ENCODE assay signal across 28 mouse cellular contexts in the genomic region with DNA sequence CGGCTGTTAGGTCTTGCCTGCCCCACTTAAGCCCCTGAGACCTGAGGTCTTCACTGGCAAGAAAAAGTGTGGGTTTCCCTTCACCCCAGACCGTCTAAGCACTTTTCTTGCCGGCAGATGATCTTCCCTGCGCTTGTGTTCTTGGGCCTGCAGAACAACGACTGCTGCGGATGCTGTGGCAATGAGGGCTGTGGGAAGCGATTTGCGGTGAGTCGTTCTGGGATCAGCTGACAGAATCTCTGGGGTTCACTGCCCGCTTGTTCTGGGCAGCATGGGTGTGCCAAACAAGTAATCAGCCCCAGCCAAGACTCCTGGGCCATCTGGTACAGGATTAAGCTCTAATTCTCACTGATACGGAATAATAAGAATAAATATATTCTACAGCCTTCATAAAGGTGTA. TPM values are rescaled to one million over a fixed set of nuclear protein-coding genes. Genes with fewer than 3 reads are reported as not detected.
DNase-seq lines count a peak whose midpoint lies in the region; ATAC-seq lines count a peak whose summit lies in the region.
"Had no signal": no experiment of that assay in that cellular context is flagged by ENCODE, and none has a peak within 500 bp of the region (broad histone marks: within the 10 kb centered on the region; RNA-seq: fewer than 3 reads in every experiment).

No protein-coding gene starts in this region.

- H3K9me3 ChIP-seq in erythroblast, embryonic 14.5 days (ENCODE audit: control insufficient read depth, low read length) = no peaks in the 10 kb centered on the region
- H3K9me3 ChIP-seq in liver, embryonic 12.5 days (replicated peaks) = no peaks in the 10 kb centered on the region
- no peaks in the 10 kb centered on the region for H3K9me3 ChIP-seq in liver, embryonic 11.5 days (ENCODE audit: control insufficient read depth, low read length)
- no peaks in the 10 kb centered on the region for H3K9me3 ChIP-seq in liver, embryonic 15.5 days (replicated peaks)
- H3K9me3 ChIP-seq: embryonic facial prominence, embryonic 10.5 days; heart, embryonic 15.5 days; hindbrain, embryonic 15.5 days; limb, embryonic 10.5 days; midbrain, embryonic 10.5 days; neural tube, embryonic 15.5 days had no signal

- H3K4me2 ChIP-seq in liver, embryonic 12.5 days = peak overlapping the region; percentile 27
- no peak overlapping the region for H3K4me2 ChIP-seq in liver, embryonic 11.5 days
- peak overlapping the region; percentile 42 for H3K4me2 ChIP-seq in liver, embryonic 15.5 days
- H3K4me2 ChIP-seq: heart, embryonic 15.5 days; hindbrain, embryonic 15.5 days; neural tube, embryonic 15.5 days had no signal

- H3K4me3 ChIP-seq in erythroblast, embryonic 14.5 days (replicated peaks) = peak overlapping the region; percentile 28
- no peak overlapping the region for H3K4me3 ChIP-seq in liver, embryonic 12.5 days
- no peak overlapping the region for H3K4me3 ChIP-seq in liver, embryonic 11.5 days (ENCODE audit: low read depth, low read length)
- H3K4me3 ChIP-seq in liver, embryonic 15.5 days (replicated peaks) = peak overlapping the region; percentile 31
- H3K4me3 ChIP-seq: embryonic facial prominence, embryonic 10.5 days; heart, embryonic 15.5 days; hindbrain, embryonic 15.5 days; left cerebral cortex, adult 2 months; limb, embryonic 10.5 days; midbrain, embryonic 10.5 days; neural tube, embryonic 15.5 days had no signal

- no peak overlapping the region for H3K27ac ChIP-seq in liver, embryonic 12.5 days
- H3K27ac ChIP-seq in liver, embryonic 11.5 days (ENCODE audit: low read depth, low read length) = no peak overlapping the region
- 0 out of 2 replicates have a peak overlapping the region, but pooled peaks have one; percentile 9 for H3K27ac ChIP-seq in liver, embryonic 15.5 days (replicated peaks)
- H3K27ac ChIP-seq: embryonic facial prominence, embryonic 10.5 days; hindbrain, embryonic 15.5 days; kidney, postnatal 0 days; left cerebral cortex, adult 2 months; limb, embryonic 10.5 days; midbrain, embryonic 10.5 days; neural tube, embryonic 15.5 days had no signal

- no peaks in the 10 kb centered on the region for H3K27me3 ChIP-seq in erythroblast, embryonic 14.5 days (ENCODE audit: control insufficient read depth)
- no peaks in the 10 kb centered on the region for H3K27me3 ChIP-seq in liver, embryonic 12.5 days (replicated peaks)
- H3K27me3 ChIP-seq in liver, embryonic 11.5 days (replicated peaks; ENCODE audit: control insufficient read depth, insufficient read depth, low read length) = no peaks in the 10 kb centered on the region
- H3K27me3 ChIP-seq in liver, embryonic 15.5 days = no peaks in the 10 kb centered on the region
- H3K27me3 ChIP-seq: heart, embryonic 15.5 days; hindbrain, embryonic 15.5 days; neural tube, embryonic 15.5 days had no signal

- H3K36me3 ChIP-seq in erythroblast, embryonic 14.5 days (ENCODE audit: control insufficient read depth) = no peaks in the 10 kb centered on the region
- no peaks in the 10 kb centered on the region for H3K36me3 ChIP-seq in liver, embryonic 12.5 days
- no peaks in the 10 kb centered on the region for H3K36me3 ChIP-seq in liver, embryonic 11.5 days (ENCODE audit: control insufficient read depth, insufficient read depth, low read length)
- H3K36me3 ChIP-seq in liver, embryonic 15.5 days (replicated peaks) = no peaks in the 10 kb centered on the region
- H3K36me3 ChIP-seq: embryonic facial prominence, embryonic 10.5 days; heart, embryonic 15.5 days; hindbrain, embryonic 15.5 days; limb, embryonic 10.5 days; midbrain, embryonic 10.5 days; neural tube, embryonic 15.5 days had no signal

- WGBS in liver, embryonic 12.5 days (ENCODE audit: insufficient replicate concordance) = 74% methylated on average over 11 of the region's 11 CpGs
- 85% methylated on average over 11 of the region's 11 CpGs for WGBS in liver, embryonic 11.5 days
- 67% methylated on average over 11 of the region's 11 CpGs for WGBS in liver, embryonic 15.5 days (ENCODE audit: insufficient replicate concordance)

- no peak overlapping the region for H3K9ac ChIP-seq in liver, embryonic 12.5 days
- H3K9ac ChIP-seq in liver, embryonic 11.5 days (ENCODE audit: low read depth, low read length) = no peak overlapping the region
- no peak overlapping the region for H3K9ac ChIP-seq in liver, embryonic 15.5 days
- H3K9ac ChIP-seq: forebrain, postnatal 0 days; heart, embryonic 15.5 days; hindbrain, embryonic 15.5 days; neural tube, embryonic 15.5 days had no signal

- DNase-seq in liver, embryonic 11.5 days (ENCODE audit: low spot score) = no peak
- no peak for DNase-seq in right cerebral cortex, postnatal 36 days (ENCODE audit: low spot score in 2 of 2)
- DNase-seq in embryo, embryonic 11 days = no peak
- DNase-seq: adrenal gland, adult 2 months; cerebellum, adult 11 months; forebrain, postnatal 0 days; gastrocnemius, postnatal 14 days; kidney, adult 18-20 months; layer of hippocampus, adult 9-11 months; lung, adult 18-20 months; lung, postnatal 10 days had no signal

- no peaks in the 10 kb centered on the region for H3K4me1 ChIP-seq in erythroblast, embryonic 14.5 days (ENCODE audit: control insufficient read depth)
- H3K4me1 ChIP-seq in liver, embryonic 12.5 days = no peaks in the 10 kb centered on the region
- H3K4me1 ChIP-seq in liver, embryonic 11.5 days (replicated peaks; ENCODE audit: control insufficient read depth, insufficient read depth, low read length) = no peaks in the 10 kb centered on the region
- H3K4me1 ChIP-seq in liver, embryonic 15.5 days (replicated peaks) = no peaks in the 10 kb centered on the region
- H3K4me1 ChIP-seq: hindbrain, embryonic 15.5 days; midbrain, embryonic 10.5 days had no signal

- no peak for ATAC-seq in erythroblast, adult 5-6 weeks (replicated peaks; ENCODE audit: low FRiP score, poor library complexity, severe bottlenecking)
- no peak for ATAC-seq in liver, embryonic 12.5 days
- ATAC-seq in liver, embryonic 11.5 days (replicated peaks; ENCODE audit: low FRiP score) = no peak
- ATAC-seq in liver, embryonic 15.5 days (ENCODE audit: insufficient read depth) = no peak
- ATAC-seq: forebrain, postnatal 0 days had no signal

RNA-seq across cellular contexts. Expression of a gene that starts 1.2 kb away (rescaled TPM):
- polyA plus RNA-seq in erythroblast, embryonic 14.5 days (2012) = not detected in 2 replicates
- not detected in 2 replicates for total RNA-seq in erythroblast, adult 5-6 weeks (2015; ENCODE audit: low replicate concordance)
- total RNA-seq in erythroblast, adult 5-6 weeks (2017; ENCODE audit: low replicate concordance) = not detected in 2 replicates
- polyA plus RNA-seq in liver, embryonic 12.5 days (2016; fragmentation: Nextera tagmentation; extraction: Ambion mirVana) = 17.1 and 18.8 TPM in 2 replicates
- 13.7 and 15.8 TPM in 2 replicates for polyA plus RNA-seq in liver, embryonic 11.5 days (2014; fragmentation: Nextera tagmentation; extraction: Ambion mirVana)
- polyA plus RNA-seq in liver, embryonic 15.5 days (2015; fragmentation: Nextera tagmentation; extraction: Ambion mirVana) = 54.6 and 72.4 TPM in 2 replicates
- total RNA-seq: common myeloid progenitor, adult 5-6 weeks; ES-E14; forebrain, postnatal 0 days; gastrocnemius, postnatal 14 days; heart, adult 18-20 months; hematopoietic stem cell, adult 5-6 weeks; left cerebral cortex, adult 2 months; midbrain, postnatal 0 days had no signal
- polyA plus RNA-seq: embryonic facial prominence, embryonic 10.5 days; forebrain, postnatal 0 days; limb, embryonic 10.5 days; midbrain, embryonic 10.5 days had no signal

Comparison
In these comparisons a context has a peak if more than half of its experiments do, and no peak if none do; other contexts are left out.
1. H3K4me3 ChIP-seq: peak in erythroblast, embryonic 14.5 days (single experiment) and liver, embryonic 15.5 days (single experiment); none in liver, embryonic 12.5 days (single experiment) and liver, embryonic 11.5 days (single experiment).
2. RNA of a gene that starts 1.2 kb away (polyA plus RNA-seq): 54.6 to 72.4 TPM in liver, embryonic 15.5 days, 17.1 to 18.8 TPM in liver, embryonic 12.5 days and 13.7 to 15.8 TPM in liver, embryonic 11.5 days; not detected in erythroblast, embryonic 14.5 days; every median in the first group is over 10 times any median in the second.